Mouse (Mus musculus) small intestine, adult 2 months (tissue): ENCODE data around the gene Mgat5b.

Source experiments
- CTCF ChIP-seq: fragments of 200-500 bp; IDR thresholded peaks from 2 replicates; pipeline ENCODE4 v1.5.1; 2012; ENCODE audit warnings: low read depth, mild to moderate bottlenecking, control low read depth, inconsistent platforms, low read length, moderate library complexity, mixed read lengths; ENCODE audit not compliant: insufficient replicate concordance, insufficient read length; ENCODE audit errors: extremely low read depth
- POLR2A ChIP-seq: fragments of 200-500 bp; IDR thresholded peaks from 2 replicates; pipeline ENCODE4 v1.6.1; 2012; ENCODE audit warnings: low read depth, mild to moderate bottlenecking, control low read depth, inconsistent platforms, low read length, moderate library complexity

GRCm38 (mm10) chr11:116915241-116915640 is 3.4 kb upstream of the Mgat5b start:
- TF ChIP-seq CTCF (no peak), POLR2A (no peak)
